Mouse (Mus musculus) limb, embryonic 13.5 days (tissue): ENCODE data around the gene 2300002M23Rik. TPM values are rescaled to one million over a fixed set of nuclear protein-coding genes. Genes with fewer than 3 reads are reported as not detected.

Experiments
- ATAC-seq: fragments of 200-750 bp; cut with Nextera tagmentation; 2 replicates; pipeline ENCODE4 v1.8.0; 2017; ENCODE audit warnings: low read depth, moderate number of reproducible peaks, moderate TSS enrichment; ENCODE audit not compliant: low FRiP score
- H3K27ac ChIP-seq: fragments of 300-500 bp; sonication (generic); 2 replicates; pipeline ENCODE4 v1.5.1; 2015; ENCODE audit warnings: inconsistent platforms, mild to moderate bottlenecking, moderate library complexity
- H3K27me3 ChIP-seq: fragments of 300-500 bp; sonication (generic); 2 replicates; pipeline ENCODE4 v1.6.1; 2015; ENCODE audit warnings: mild to moderate bottlenecking, inconsistent platforms
- H3K36me3 ChIP-seq: fragments of 300-500 bp; sonication (generic); 2 replicates; pipeline ENCODE4 v1.6.1; 2015; ENCODE audit warnings: inconsistent platforms, mild to moderate bottlenecking, moderate library complexity
- H3K4me1 ChIP-seq: fragments of 300-500 bp; sonication (generic); 2 replicates; pipeline ENCODE4 v1.6.1; 2015; ENCODE audit warnings: inconsistent platforms
- H3K4me2 ChIP-seq: fragments of 300-500 bp; sonication (generic); replicated peaks from 2 replicates; pipeline ENCODE4 v1.6.1; 2015; ENCODE audit warnings: inconsistent platforms, mild to moderate bottlenecking, moderate library complexity
- H3K4me3 ChIP-seq: fragments of 300-500 bp; sonication (generic); 2 replicates; pipeline ENCODE4 v1.5.1; 2015; ENCODE audit warnings: moderate library complexity, mild to moderate bottlenecking, inconsistent platforms
- H3K9ac ChIP-seq: fragments of 300-500 bp; sonication (generic); 2 replicates; pipeline ENCODE4 v1.6.1; 2015; ENCODE audit warnings: mild to moderate bottlenecking, inconsistent platforms
- H3K9me3 ChIP-seq: fragments of 300-500 bp; sonication (generic); 2 replicates; pipeline ENCODE4 v1.6.1; 2016; ENCODE audit warnings: inconsistent platforms
- WGBS: fragments of 180-500 bp; shearing (Covaris S2); methylation state at CpG from one replicate; pipeline ENCODE4 v1.1.7; 2015; 5-methylcytosine and 5-hydroxymethylcytosine counted together
- polyA plus RNA-seq: library from polyadenylated mRNA; unstranded; fragments of >200 nt; fragmentation: Nextera tagmentation; extraction: Ambion mirVana; gene quantifications from 2 replicates; pipeline ENCODE4 v1.2.1, GENCODE M21; 2015

The 2300002M23Rik gene
- polyA plus RNA-seq, 1 experiment from 2014 or later: not detected

GRCm38 (mm10) chr17:35590410-35591218 lies 23.4 kb downstream of the 2300002M23Rik start:
- H3K4me2 ChIP-seq: peak overlapping the region; percentile 45

GRCm38 (mm10) chr17:35591219-35591578 lies 23.9 kb downstream of the 2300002M23Rik start:
- H3K9me3 ChIP-seq: peaks cover 3% of the 10 kb centered on the region; the same call in 1 of the 2 replicates
- H3K27ac ChIP-seq: no peak overlapping the region
- 0 out of 2 replicates have a peak, but pooled peaks cover 4% of the 10 kb centered on the region for H3K27me3 ChIP-seq
- H3K9ac ChIP-seq: no peak overlapping the region
- H3K4me1 ChIP-seq: 0 out of 2 replicates have a peak, but pooled peaks cover 5% of the 10 kb centered on the region
- no peak for ATAC-seq
- no peak overlapping the region for H3K4me2 ChIP-seq
- WGBS: 95% methylated on average over 7 of the region's 7 CpGs
- H3K4me3 ChIP-seq: no peak overlapping the region
- no peaks in the 10 kb centered on the region for H3K36me3 ChIP-seq

More at GRCm38 (mm10) chr17:35590410-35591218, 23.4 kb downstream of the 2300002M23Rik start:
- H3K27me3 ChIP-seq: 0 out of 2 replicates have a peak, but pooled peaks cover 4% of the 10 kb centered on the region
- 34% methylated on average over 21 of the region's 21 CpGs for WGBS
- H3K36me3 ChIP-seq: no peaks in the 10 kb centered on the region
- no peak overlapping the region for H3K9ac ChIP-seq
- no peak overlapping the region for H3K27ac ChIP-seq
- H3K9me3 ChIP-seq: peaks cover 3% of the 10 kb centered on the region; the same call in 1 of the 2 replicates
- ATAC-seq: peak; percentile 78
- H3K4me3 ChIP-seq: no peak overlapping the region
- 0 out of 2 replicates have a peak, but pooled peaks cover 5% of the 10 kb centered on the region for H3K4me1 ChIP-seq

- H3K9ac ChIP-seq: no peak overlapping the region
- peaks cover 3% of the 10 kb centered on the region; the same call in 1 of the 2 replicates for H3K9me3 ChIP-seq
- 0 out of 2 replicates have a peak, but pooled peaks cover 4% of the 10 kb centered on the region for H3K27me3 ChIP-seq
- H3K27ac ChIP-seq: no peak overlapping the region
- H3K4me1 ChIP-seq: 0 out of 2 replicates have a peak, but pooled peaks cover 5% of the 10 kb centered on the region
- H3K4me3 ChIP-seq: no peak overlapping the region
- 91% methylated on average over 15 of the region's 15 CpGs for WGBS
- no peak for ATAC-seq
- no peak overlapping the region for H3K4me2 ChIP-seq
- no peaks in the 10 kb centered on the region for H3K36me3 ChIP-seq
Observed at GRCm38 (mm10) chr17:35591731-35592130, 24.5 kb downstream of the 2300002M23Rik start.

GRCm38 (mm10) chr17:35592131-35592530 lies 24.9 kb downstream of the 2300002M23Rik start:
- no peak overlapping the region for H3K4me2 ChIP-seq
- 0 out of 2 replicates have a peak, but pooled peaks cover 4% of the 10 kb centered on the region for H3K27me3 ChIP-seq
- H3K27ac ChIP-seq: no peak overlapping the region
- no peaks in the 10 kb centered on the region for H3K36me3 ChIP-seq
- no peak overlapping the region for H3K9ac ChIP-seq
- H3K9me3 ChIP-seq: peaks cover 3% of the 10 kb centered on the region; the same call in 1 of the 2 replicates
- 82% methylated on average over 9 of the region's 9 CpGs for WGBS
- no peak overlapping the region for H3K4me3 ChIP-seq
- no peak for ATAC-seq
- H3K4me1 ChIP-seq: 0 out of 2 replicates have a peak, but pooled peaks cover 5% of the 10 kb centered on the region

GRCm38 (mm10) chr17:35593786-35594185 lies 26.5 kb downstream of the 2300002M23Rik start:
- Histone ChIP-seq H3K27me3 (0 out of 2 replicates have a peak, but pooled peaks cover 4% of the 10 kb centered on the region), H3K9me3 (no peaks in the 10 kb centered on the region), H3K4me2 (no peak overlapping the region), H3K4me3 (no peak overlapping the region), H3K9ac (no peak overlapping the region), H3K36me3 (no peaks in the 10 kb centered on the region), H3K4me1 (0 out of 2 replicates have a peak, but pooled peaks cover 5% of the 10 kb centered on the region), H3K27ac (no peak overlapping the region)
- WGBS: 41% methylated on average over 4 of the region's 4 CpGs
- ATAC-seq: no peak

GRCm38 (mm10) chr17:35594456-35594855 lies 27.2 kb downstream of the 2300002M23Rik start:
- no peaks in the 10 kb centered on the region for H3K9me3 ChIP-seq
- 0 out of 2 replicates have a peak, but pooled peaks cover 5% of the 10 kb centered on the region for H3K4me1 ChIP-seq
- H3K9ac ChIP-seq: no peak overlapping the region
- 84% methylated on average over 7 of the region's 7 CpGs for WGBS
- H3K36me3 ChIP-seq: no peaks in the 10 kb centered on the region
- no peak for ATAC-seq
- H3K27ac ChIP-seq: no peak overlapping the region
- no peak overlapping the region for H3K4me2 ChIP-seq
- no peak overlapping the region for H3K4me3 ChIP-seq
- 0 out of 2 replicates have a peak, but pooled peaks cover 4% of the 10 kb centered on the region for H3K27me3 ChIP-seq

- Histone ChIP-seq H3K36me3 (no peaks in the 10 kb centered on the region), H3K27ac (no peak overlapping the region), H3K9me3 (no peaks in the 10 kb centered on the region), H3K4me3 (no peak overlapping the region), H3K9ac (no peak overlapping the region), H3K4me2 (no peak overlapping the region), H3K27me3 (0 out of 2 replicates have a peak, but pooled peaks cover 4% of the 10 kb centered on the region), H3K4me1 (no peaks in the 10 kb centered on the region)
- ATAC-seq: no peak
- 88% methylated on average over 3 of the region's 3 CpGs for WGBS
Observed at GRCm38 (mm10) chr17:35597399-35597798, 30.1 kb downstream of the 2300002M23Rik start.

- no peak within 1 kb of the TSS for H3K27ac ChIP-seq
- no peaks in the 10 kb centered on the region for H3K4me1 ChIP-seq
- no peak within 1 kb of the TSS for H3K9ac ChIP-seq
- H3K4me3 ChIP-seq: no peak within 1 kb of the TSS
- no peaks in the 10 kb centered on the region for H3K36me3 ChIP-seq
- 0 out of 2 replicates have a peak, but pooled peaks cover 4% of the 10 kb centered on the region for H3K27me3 ChIP-seq
- no peak for ATAC-seq
- 64% methylated on average over 2 of the region's 2 CpGs for WGBS
- no peak within 1 kb of the TSS for H3K4me2 ChIP-seq
- H3K9me3 ChIP-seq: no peaks in the 10 kb centered on the region
Observed at GRCm38 (mm10) chr17:35601249-35601648, 34.0 kb downstream of the 2300002M23Rik start, which contains the start of gene Sfta2. Gene Sfta2, plus strand, starts transcription at chr17:35601549.

- H3K9me3 ChIP-seq: no peaks in the 10 kb centered on the region; the same call in 1 of the 2 replicates
- no peak for ATAC-seq
- H3K9ac ChIP-seq: no peak overlapping the region
- H3K4me1 ChIP-seq: no peaks in the 10 kb centered on the region
- 0 out of 2 replicates have a peak, but pooled peaks cover 4% of the 10 kb centered on the region for H3K27me3 ChIP-seq
- WGBS: 57% methylated on average over 8 of the region's 8 CpGs
- H3K27ac ChIP-seq: no peak overlapping the region
- no peaks in the 10 kb centered on the region for H3K36me3 ChIP-seq
- no peak overlapping the region for H3K4me2 ChIP-seq
- no peak overlapping the region for H3K4me3 ChIP-seq
Observed at GRCm38 (mm10) chr17:35601736-35602354, 34.6 kb downstream of the 2300002M23Rik start.

- no peak for ATAC-seq
- 67% methylated on average over 4 of the region's 4 CpGs for WGBS
- Histone ChIP-seq H3K4me3 (no peak overlapping the region), H3K4me2 (no peak overlapping the region), H3K9me3 (no peaks in the 10 kb centered on the region), H3K9ac (no peak overlapping the region), H3K27ac (no peak overlapping the region), H3K4me1 (no peaks in the 10 kb centered on the region), H3K27me3 (no peaks in the 10 kb centered on the region), H3K36me3 (no peaks in the 10 kb centered on the region)
Observed at GRCm38 (mm10) chr17:35617127-35617526, 49.9 kb downstream of the 2300002M23Rik start.
